Mouse (Mus musculus) midbrain, postnatal 0 days (tissue): ENCODE results near the gene Calml3. TPM values are rescaled to one million over a fixed set of nuclear protein-coding genes. Genes with fewer than 3 reads are reported as not detected.

Source experiments
- ATAC-seq: fragments of 200-750 bp; cut with Nextera tagmentation; 2 replicates; pipeline ENCODE4 v1.8.0; 2017; ENCODE audit warnings: moderate number of reproducible peaks, mild to moderate bottlenecking, moderate TSS enrichment, moderate library complexity; ENCODE audit not compliant: low FRiP score
- DNase-seq: peaks from one replicate; pipeline ENCODE4 v3.0.0-alpha.2; 2015; ENCODE audit warnings: low spot score
- H3K27ac ChIP-seq: fragments of 300-500 bp; sonication (generic); 2 replicates; pipeline ENCODE4 v1.5.1; 2014; ENCODE audit warnings: low read depth, mild to moderate bottlenecking, low read length, mixed read lengths
- H3K27me3 ChIP-seq: fragments of 300-500 bp; sonication (generic); 2 replicates; pipeline ENCODE4 v1.6.1; 2014; ENCODE audit warnings: low read length, control low read depth, mixed read lengths; ENCODE audit not compliant: insufficient read depth
- H3K36me3 ChIP-seq: fragments of 300-500 bp; sonication (generic); 2 replicates; pipeline ENCODE4 v1.6.1; 2014; ENCODE audit warnings: low read length, control low read depth, mixed read lengths; ENCODE audit not compliant: insufficient read depth
- H3K4me1 ChIP-seq: fragments of 300-500 bp; sonication (generic); 2 replicates; pipeline ENCODE4 v1.6.1; 2014; ENCODE audit warnings: mild to moderate bottlenecking, control low read depth, antibody characterized with exemption, low read length, mixed read lengths; ENCODE audit not compliant: insufficient read depth
- H3K4me2 ChIP-seq: fragments of 300-500 bp; sonication (generic); 2 replicates; pipeline ENCODE4 v1.6.1; 2014; ENCODE audit warnings: low read depth, mild to moderate bottlenecking, low read length, mixed read lengths; ENCODE audit not compliant: poor library complexity, severe bottlenecking
- H3K4me3 ChIP-seq: fragments of 300-500 bp; sonication (generic); 2 replicates; pipeline ENCODE4 v1.5.1; 2014; ENCODE audit warnings: low read depth, mild to moderate bottlenecking, low read length, moderate library complexity
- H3K9ac ChIP-seq: fragments of 300-500 bp; sonication (generic); replicated peaks from 2 replicates; pipeline ENCODE4 v1.6.1; 2014; ENCODE audit warnings: mild to moderate bottlenecking, low read length, moderate library complexity, mixed read lengths; ENCODE audit not compliant: poor library complexity, severe bottlenecking
- H3K9me3 ChIP-seq: fragments of 300-500 bp; sonication (generic); 2 replicates; pipeline ENCODE4 v1.6.1; 2016; ENCODE audit warnings: low read length, control low read depth
- CTCF ChIP-seq: IDR thresholded peaks from 2 replicates; pipeline ENCODE4 v1.5.1; 2016; ENCODE audit warnings: antibody characterized with exemption, mild to moderate bottlenecking
- WGBS: fragments of 180-500 bp; shearing (Covaris S2); extraction: QIAGEN DNeasy Blood & Tissue Kit; methylation state at CpG from one replicate; pipeline ENCODE4 v1.1.7; 2014; 5-methylcytosine and 5-hydroxymethylcytosine counted together
- polyA plus RNA-seq: library from polyadenylated mRNA; unstranded; fragments of >200 nt; fragmentation: Nextera tagmentation; extraction: Ambion mirVana; gene quantifications from 2 replicates; pipeline ENCODE4 v1.2.1, GENCODE M21; 2015
- total RNA-seq: library from RNA; depleted of rRNA; stranded (reverse); fragments of >200 nt; gene quantifications from 2 replicates; pipeline ENCODE4 v1.2.3, GENCODE M21; 2014

Gene Calml3
- total and polyA plus RNA-seq, 2 experiments from 2014 or later, result 0.44 TPM; not detected in 1

DNA sequence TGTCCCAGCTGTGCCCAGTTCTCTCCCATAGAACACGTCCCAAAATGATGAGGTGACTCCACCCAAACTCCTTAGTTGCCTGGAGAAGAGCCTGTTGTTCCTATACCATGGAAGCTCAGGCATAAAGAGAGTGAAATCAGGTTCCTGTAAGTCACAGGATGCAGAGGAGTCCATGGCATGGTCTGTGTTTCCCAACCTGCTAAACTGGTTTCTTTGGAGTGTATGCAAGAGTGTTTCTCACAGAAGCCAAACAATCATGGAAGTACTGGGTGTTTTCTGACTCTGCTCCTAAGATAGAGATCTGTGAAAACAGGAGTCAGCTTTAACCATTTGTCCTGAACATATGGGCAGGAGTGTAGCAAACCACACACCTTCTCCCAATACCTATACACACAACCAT lies 27.9 kb upstream of the Calml3 start:
- H3K36me3 ChIP-seq, result no peaks in the 10 kb centered on the region
- no peaks in the 10 kb centered on the region for H3K4me1 ChIP-seq
- H3K4me3 ChIP-seq, result no peak overlapping the region
- H3K27ac ChIP-seq, result no peak overlapping the region
- whole genome bisulfite sequencing, result 52% methylated on average over 1 of the region's 1 CpGs
- H3K27me3 ChIP-seq, result no peaks in the 10 kb centered on the region
- no peaks in the 10 kb centered on the region for H3K9me3 ChIP-seq
- no peak overlapping the region for H3K9ac ChIP-seq
- DNase-seq (no peak), ATAC-seq (no peak)
- TF ChIP-seq CTCF, result no peak
- no peak overlapping the region for H3K4me2 ChIP-seq

DNA sequence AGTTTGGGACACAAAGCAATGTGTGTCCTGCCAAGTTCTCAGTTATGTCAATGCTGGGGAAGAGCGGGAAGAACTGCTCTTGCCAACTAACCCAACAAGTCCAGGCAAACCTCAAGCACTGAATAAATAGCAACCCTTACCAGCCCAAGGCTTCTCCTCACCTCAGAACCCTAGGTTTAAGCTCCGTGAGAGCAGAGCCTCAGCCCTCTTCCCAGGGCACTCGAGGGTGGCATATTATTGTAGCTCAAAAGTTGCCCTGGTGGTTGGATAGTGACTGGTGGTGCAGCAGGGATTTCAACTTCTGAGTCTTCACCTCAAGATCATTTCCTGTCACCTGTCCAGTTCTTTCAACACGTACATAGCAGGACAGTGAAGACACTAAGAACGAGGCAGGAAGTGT lies 27.4 kb upstream of the Calml3 start:
- WGBS, result 80% methylated on average over 5 of the region's 5 CpGs
- no peaks in the 10 kb centered on the region for H3K36me3 ChIP-seq
- no peaks in the 10 kb centered on the region for H3K4me1 ChIP-seq

DNA sequence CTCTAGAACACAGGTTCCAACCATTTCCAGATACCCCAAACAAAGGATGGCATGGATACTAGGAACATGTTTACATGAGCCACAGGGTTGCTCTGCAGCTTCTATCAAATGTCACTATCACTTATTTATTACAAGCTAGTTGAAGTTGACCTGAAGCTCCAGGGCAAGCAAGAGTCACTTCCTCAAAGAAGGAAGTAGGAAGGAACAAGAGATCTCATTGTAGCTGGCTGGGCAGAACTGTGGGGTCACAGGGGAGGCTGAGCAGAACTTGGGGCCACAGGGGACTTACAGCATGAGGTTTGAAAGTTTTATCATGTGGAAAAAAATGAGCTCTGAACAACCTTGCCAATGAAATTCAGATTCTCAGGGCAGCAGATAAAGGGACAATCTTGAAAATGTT lies 21.6 kb upstream of the Calml3 start:
- no peak overlapping the region for H3K4me2 ChIP-seq
- H3K27ac ChIP-seq, result no peak overlapping the region
- no peak for TF ChIP-seq CTCF
- no peak overlapping the region for H3K4me3 ChIP-seq
- no peaks in the 10 kb centered on the region for H3K9me3 ChIP-seq
- ATAC-seq, result no peak
- H3K27me3 ChIP-seq, result no peaks in the 10 kb centered on the region
- H3K36me3 ChIP-seq, result no peaks in the 10 kb centered on the region
- no peaks in the 10 kb centered on the region for H3K4me1 ChIP-seq
- no peak for DNase-seq
- H3K9ac ChIP-seq, result no peak overlapping the region

More for the DNA sequence above, 27.4 kb upstream of the Calml3 start:
- H3K4me2 ChIP-seq, result no peak overlapping the region
- no peak for TF ChIP-seq CTCF
- no peak overlapping the region for H3K4me3 ChIP-seq
- no peaks in the 10 kb centered on the region for H3K27me3 ChIP-seq
- no peak overlapping the region for H3K27ac ChIP-seq
- no peak for ATAC-seq
- no peaks in the 10 kb centered on the region for H3K9me3 ChIP-seq
- DNase-seq, result no peak
- no peak overlapping the region for H3K9ac ChIP-seq

- 72% methylated on average over 4 of the region's 4 CpGs for WGBS
- ATAC-seq, result no peak
These were observed 18.0 kb upstream of the Calml3 start for GRCm38 (mm10) chr13:3822105-3822504.

DNA sequence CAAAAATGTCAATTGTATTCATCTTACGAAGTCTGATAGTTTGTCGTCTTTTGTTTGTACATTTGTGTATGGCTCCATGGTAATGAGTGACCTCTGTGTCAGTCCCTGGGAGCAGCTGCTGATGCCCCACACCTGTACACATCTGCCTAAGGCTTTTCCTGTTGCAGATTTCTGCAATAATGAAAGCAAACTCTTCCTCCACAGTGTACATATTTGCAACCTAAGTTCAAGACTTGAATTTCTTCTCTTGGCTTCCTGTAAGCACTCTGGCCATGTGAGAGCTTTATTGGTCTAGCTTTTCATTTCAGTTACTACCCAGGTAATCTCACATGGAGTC lies 14.6 kb upstream of the Calml3 start:
- no peak for TF ChIP-seq CTCF
- WGBS, result 92% methylated on average over 2 of the region's 2 CpGs
- Histone ChIP-seq H3K27ac (no peak overlapping the region), H3K36me3 (no peaks in the 10 kb centered on the region), H3K4me2 (no peak overlapping the region), H3K4me1 (no peaks in the 10 kb centered on the region), H3K4me3 (no peak overlapping the region), H3K9ac (no peak overlapping the region), H3K27me3 (no peaks in the 10 kb centered on the region), H3K9me3 (no peaks in the 10 kb centered on the region)
- DNase-seq (no peak), ATAC-seq (no peak)

More at GRCm38 (mm10) chr13:3822105-3822504, 18.0 kb upstream of the Calml3 start:
- H3K27ac ChIP-seq, result no peak overlapping the region
- H3K27me3 ChIP-seq, result no peaks in the 10 kb centered on the region
- H3K9ac ChIP-seq, result no peak overlapping the region
- H3K9me3 ChIP-seq, result no peaks in the 10 kb centered on the region
- H3K4me1 ChIP-seq, result no peaks in the 10 kb centered on the region
- no peak overlapping the region for H3K4me3 ChIP-seq
- no peak for DNase-seq
- TF ChIP-seq CTCF, result no peak
- no peaks in the 10 kb centered on the region for H3K36me3 ChIP-seq
- H3K4me2 ChIP-seq, result no peak overlapping the region

GRCm38 (mm10) chr13:3818012-3818739 lies 14.1 kb upstream of the Calml3 start:
- Histone ChIP-seq H3K4me1 (no peaks in the 10 kb centered on the region), H3K4me3 (no peak overlapping the region), H3K9ac (no peak overlapping the region), H3K36me3 (no peaks in the 10 kb centered on the region), H3K27ac (no peak overlapping the region), H3K27me3 (no peaks in the 10 kb centered on the region), H3K9me3 (no peaks in the 10 kb centered on the region), H3K4me2 (no peak overlapping the region)
- WGBS, result 83% methylated on average over 5 of the region's 5 CpGs
- TF ChIP-seq CTCF, result no peak
- DNase-seq, result no peak
- ATAC-seq, result no peak
